ENCODE assay signal across 8 mouse cellular contexts in genomic region chr7:4915669-4916416, GRCm38 (mm10). TPM values are rescaled to one million over a fixed set of nuclear protein-coding genes. Genes with fewer than 3 reads are reported as not detected.
DNase-seq lines count a peak whose midpoint lies in the region; ATAC-seq and TF ChIP-seq lines count a peak whose summit lies in the region.

No protein-coding gene starts in this region.

- no peaks in the 10 kb centered on the region for H3K9me3 ChIP-seq in heart, embryonic 14.5 days (ENCODE audit: control insufficient read depth, low read length)
- H3K9me3 ChIP-seq in G1E (replicated peaks) = peaks cover 6% of the 10 kb centered on the region; the same call in 1 of the 2 replicates
- H3K9me3 ChIP-seq in embryonic facial prominence, embryonic 12.5 days = no peaks in the 10 kb centered on the region

- ATAC-seq in heart, embryonic 14.5 days (ENCODE audit: insufficient number of reproducible peaks, insufficient read depth, low FRiP score, low read depth) = 0 out of 2 replicates have a peak, but pooled peaks have one; percentile 5
- ATAC-seq in G1E (ENCODE audit: extremely low read depth, insufficient number of reproducible peaks, low FRiP score, poor library complexity, severe bottlenecking) = peak; percentile 35
- no peak for ATAC-seq in embryonic facial prominence, embryonic 12.5 days (ENCODE audit: insufficient number of reproducible peaks, insufficient read depth, low FRiP score, low TSS enrichment)
- peak; percentile 22 for ATAC-seq in inflammation-experienced regulatory T-cells, adult 6 months

- TF ChIP-seq CTCF in G1E (IDR thresholded peaks at IDR 0.05; ENCODE audit: low read depth, low read length) = no peak

- no peaks in the 10 kb centered on the region for H3K27me3 ChIP-seq in heart, embryonic 14.5 days (ENCODE audit: control insufficient read depth, insufficient read depth, low read length)
- no peaks in the 10 kb centered on the region; the same call in 1 of the 2 replicates for H3K27me3 ChIP-seq in G1E (ENCODE audit: insufficient read depth, low read length)
- no peaks in the 10 kb centered on the region for H3K27me3 ChIP-seq in embryonic facial prominence, embryonic 12.5 days

- H3K79me2 ChIP-seq in macrophage (ENCODE audit: inconsistent target) = peaks cover 30% of the 10 kb centered on the region

- H3K4me1 ChIP-seq in heart, embryonic 14.5 days (ENCODE audit: control insufficient read depth in 2 of 2, insufficient read depth in 2 of 2, low read length in 2 of 2) = peaks cover 4 to 15% of the 10 kb centered on the region in 2 experiments; a peak in 3 of 4 replicates
- H3K4me1 ChIP-seq in G1E (ENCODE audit: insufficient read depth, low read depth, low read length) = peaks cover 44% of the 10 kb centered on the region
- H3K4me1 ChIP-seq in embryonic facial prominence, embryonic 12.5 days = peaks cover 16% of the 10 kb centered on the region

- H3K4me3 ChIP-seq in heart, embryonic 14.5 days (ENCODE audit: control insufficient read depth in 1 of 2, insufficient read depth in 1 of 2, low read depth in 1 of 2, low read length in 2 of 2) = peak overlapping the region; percentile 64 to 70
- H3K4me3 ChIP-seq in G1E (ENCODE audit: low read depth, low read length) (peak overlapping the region; percentile 74), macrophage (ENCODE audit: inconsistent target) (peak overlapping the region; percentile 72)
- peak overlapping the region; percentile 65 for H3K4me3 ChIP-seq in embryonic facial prominence, embryonic 12.5 days

- no peak for DNase-seq in heart, postnatal 4 days
- no peak for DNase-seq in G1E (ENCODE audit: low spot score)
- peak; percentile 49 for DNase-seq in thymus, postnatal 25 days
- DNase-seq in right cerebral cortex, postnatal 14 days = no peak

- H3K36me3 ChIP-seq in heart, embryonic 14.5 days (ENCODE audit: control insufficient read depth, insufficient read depth, low read length) = peaks cover 39% of the 10 kb centered on the region
- H3K36me3 ChIP-seq in G1E (replicated peaks) (peaks cover 48% of the 10 kb centered on the region), macrophage (ENCODE audit: inconsistent target) (peaks cover 20% of the 10 kb centered on the region; the same call in 1 of the 2 replicates)
- H3K36me3 ChIP-seq in embryonic facial prominence, embryonic 12.5 days = peaks cover 36% of the 10 kb centered on the region

- H3K9ac ChIP-seq in heart, embryonic 14.5 days (ENCODE audit: low read length) = peak overlapping the region; percentile 90
- H3K9ac ChIP-seq in embryonic facial prominence, embryonic 12.5 days = peak overlapping the region; percentile 83

- WGBS in heart, embryonic 14.5 days = 23% methylated on average over 14 of the region's 14 CpGs
- 21% methylated on average over 14 of the region's 14 CpGs for WGBS in embryonic facial prominence, embryonic 12.5 days
- 20% methylated on average over 14 of the region's 14 CpGs for WGBS in macrophage (ENCODE audit: missing documents)

- H3K27ac ChIP-seq in heart, embryonic 14.5 days (replicated peaks in 1 of 2; ENCODE audit: control insufficient read depth in 1 of 2, insufficient read depth in 1 of 2, low read depth in 2 of 2, low read length in 2 of 2) = peak overlapping the region; percentile 68 to 96
- H3K27ac ChIP-seq in embryonic facial prominence, embryonic 12.5 days = peak overlapping the region; percentile 97
- peak overlapping the region; percentile 73 for H3K27ac ChIP-seq in macrophage

- peak overlapping the region; percentile 72 for H3K4me2 ChIP-seq in heart, embryonic 14.5 days (ENCODE audit: low read length)
- H3K4me2 ChIP-seq in embryonic facial prominence, embryonic 12.5 days (replicated peaks) = peak overlapping the region; percentile 81

RNA-seq across cellular contexts. Expression of gene Zfp628, which starts 0.8 kb away (rescaled TPM):
- 2.1 and 3.1 TPM in 2 replicates for polyA plus RNA-seq in heart, embryonic 14.5 days (2014; fragmentation: Nextera tagmentation; extraction: Ambion mirVana)
- total RNA-seq in heart, postnatal 4 days (2021) = 10 to 100 TPM; 14.7 to 16.7 TPM
- total RNA-seq in G1E (2014; fragmentation: Nextera tagmentation) = 13.9 and 15.2 TPM in 2 replicates
- 1.6 and 1.8 TPM in 2 replicates for total RNA-seq in G1E (2017)
- polyA plus RNA-seq in G1E (2012) = 35.7 and 39.5 TPM in 2 replicates
- polyA plus RNA-seq in embryonic facial prominence, embryonic 12.5 days (2016; fragmentation: Nextera tagmentation; extraction: Ambion mirVana) = 4.0 and 4.3 TPM in 2 replicates
- polyA plus RNA-seq in inflammation-experienced regulatory T-cells, adult 6 months (2017; shearing (Covaris generic)) = 1 to 10 TPM in 2 of 3 experiments, under 1 TPM in 1; 0.93 to 1.8 (median 1.6) TPM
- 10 to 100 TPM in 9 of 26 experiments, 1 to 10 TPM in 17; 4.8 to 12.2 (median 8.9) TPM for total RNA-seq in macrophage (2018; cell fraction: chromatin; rRNA removed)
- total RNA-seq in macrophage (2018; cell fraction: cytosol; rRNA removed) = 1 to 10 TPM; 5.0 to 8.7 (median 6.9) TPM
- total RNA-seq in macrophage (2018; cell fraction: nucleus; rRNA removed) = 10 to 100 TPM in 8 of 26 experiments, 1 to 10 TPM in 18; 5.9 to 11.3 (median 9.1) TPM
- 3.1 to 5.6 TPM (median 4.4 TPM) in 3 replicates for polyA plus RNA-seq in macrophage (2018)

RNA-seq across cellular contexts. Expression of gene Nat14, which starts 6.0 kb away (rescaled TPM):
- polyA plus RNA-seq in heart, embryonic 14.5 days (2014; fragmentation: Nextera tagmentation; extraction: Ambion mirVana) = 4.4 and 5.1 TPM in 2 replicates
- 1 to 10 TPM; 3.9 to 6.2 TPM for total RNA-seq in heart, postnatal 4 days (2021)
- total RNA-seq in G1E (2014; fragmentation: Nextera tagmentation) = 2.0 and 3.6 TPM in 2 replicates
- 0.41 and 1.1 TPM in 2 replicates for total RNA-seq in G1E (2017)
- 0.85 and 1.2 TPM in 2 replicates for polyA plus RNA-seq in G1E (2012)
- polyA plus RNA-seq in embryonic facial prominence, embryonic 12.5 days (2016; fragmentation: Nextera tagmentation; extraction: Ambion mirVana) = 5.4 and 7.7 TPM in 2 replicates
- under 1 TPM in 2 of 3 experiments, not detected in 1; 0.34 to 0.44 TPM for polyA plus RNA-seq in inflammation-experienced regulatory T-cells, adult 6 months (2017; shearing (Covaris generic))
- 1 to 10 TPM in 25 of 26 experiments, under 1 TPM in 1; 0.46 to 7.4 (median 3.0) TPM for total RNA-seq in macrophage (2018; cell fraction: chromatin; rRNA removed)
- under 1 TPM; 0.09 to 0.71 (median 0.34) TPM for total RNA-seq in macrophage (2018; cell fraction: cytosol; rRNA removed)
- total RNA-seq in macrophage (2018; cell fraction: nucleus; rRNA removed) = 1 to 10 TPM in 18 of 26 experiments, under 1 TPM in 8; 0.36 to 6.6 (median 1.8) TPM
- polyA plus RNA-seq in macrophage (2018) = 0.15 to 1.1 TPM (median 0.17 TPM) in 3 replicates

RNA-seq across cellular contexts. Expression of gene Gm36210, which starts 9.5 kb away (rescaled TPM):
- 0.20 TPM in 1 of 2 replicates, not detected in the other for polyA plus RNA-seq in heart, embryonic 14.5 days (2014; fragmentation: Nextera tagmentation; extraction: Ambion mirVana)
- total RNA-seq in heart, postnatal 4 days (2021) = not detected
- total RNA-seq in G1E (2014; fragmentation: Nextera tagmentation) (not detected in 2 replicates), G1E (2017) (not detected in 2 replicates)
- polyA plus RNA-seq in G1E (2012) (not detected in 2 replicates), macrophage (2018) (not detected in 3 replicates)
- not detected in 2 replicates for polyA plus RNA-seq in embryonic facial prominence, embryonic 12.5 days (2016; fragmentation: Nextera tagmentation; extraction: Ambion mirVana)
- polyA plus RNA-seq in inflammation-experienced regulatory T-cells, adult 6 months (2017; shearing (Covaris generic)) = not detected
- total RNA-seq in macrophage (2018; cell fraction: chromatin; rRNA removed) = not detected
- not detected for total RNA-seq in macrophage (2018; cell fraction: cytosol; rRNA removed)
- total RNA-seq in macrophage (2018; cell fraction: nucleus; rRNA removed) = not detected

RNA-seq across cellular contexts. Expression of gene Ssc5d, which starts 9.7 kb away (rescaled TPM):
- polyA plus RNA-seq in heart, embryonic 14.5 days (2014; fragmentation: Nextera tagmentation; extraction: Ambion mirVana) = 1.4 and 1.9 TPM in 2 replicates
- total RNA-seq in heart, postnatal 4 days (2021) = 10 to 100 TPM in 1 of 2 experiments, 1 to 10 TPM in 1; 8.7 to 11.1 TPM
- total RNA-seq in G1E (2014; fragmentation: Nextera tagmentation) (0.15 TPM in 1 of 2 replicates, not detected in the other), G1E (2017) (0.05 TPM in 1 of 2 replicates, not detected in the other)
- polyA plus RNA-seq in G1E (2012) (0.02 and 0.08 TPM in 2 replicates), macrophage (2018) (0.13 to 0.33 TPM (median 0.28 TPM) in 3 replicates)
- polyA plus RNA-seq in embryonic facial prominence, embryonic 12.5 days (2016; fragmentation: Nextera tagmentation; extraction: Ambion mirVana) = 1.5 and 1.6 TPM in 2 replicates
- polyA plus RNA-seq in inflammation-experienced regulatory T-cells, adult 6 months (2017; shearing (Covaris generic)) = not detected
- total RNA-seq in macrophage (2018; cell fraction: chromatin; rRNA removed) = 1 to 10 TPM in 8 of 26 experiments, under 1 TPM in 18; 0.16 to 5.4 (median 0.47) TPM
- 1 to 10 TPM in 2 of 26 experiments, under 1 TPM in 24; 0.06 to 1.2 (median 0.36) TPM for total RNA-seq in macrophage (2018; cell fraction: cytosol; rRNA removed)
- 1 to 10 TPM in 15 of 26 experiments, under 1 TPM in 11; 0.18 to 2.9 (median 1.3) TPM for total RNA-seq in macrophage (2018; cell fraction: nucleus; rRNA removed)

RNA-seq across cellular contexts. Expression of gene Isoc2a, which starts 38.9 kb away (rescaled TPM):
- polyA plus RNA-seq in heart, embryonic 14.5 days (2014; fragmentation: Nextera tagmentation; extraction: Ambion mirVana) = 1.1 and 1.5 TPM in 2 replicates
- total RNA-seq in heart, postnatal 4 days (2021) = 10 to 100 TPM; 14.7 to 15.5 TPM
- total RNA-seq in G1E (2014; fragmentation: Nextera tagmentation) (1.9 and 3.4 TPM in 2 replicates), G1E (2017) (7.5 and 10.4 TPM in 2 replicates)
- polyA plus RNA-seq in G1E (2012) (6.3 and 16.2 TPM in 2 replicates), macrophage (2018) (9.6 to 13.3 TPM (median 13.0 TPM) in 3 replicates)
- 0.74 and 0.93 TPM in 2 replicates for polyA plus RNA-seq in embryonic facial prominence, embryonic 12.5 days (2016; fragmentation: Nextera tagmentation; extraction: Ambion mirVana)
- polyA plus RNA-seq in inflammation-experienced regulatory T-cells, adult 6 months (2017; shearing (Covaris generic)) = under 1 TPM; 0.58 to 0.92 (median 0.70) TPM
- 1 to 10 TPM; 2.1 to 8.6 (median 3.8) TPM for total RNA-seq in macrophage (2018; cell fraction: chromatin; rRNA removed)
- total RNA-seq in macrophage (2018; cell fraction: cytosol; rRNA removed) = 10 to 100 TPM in 19 of 26 experiments, 1 to 10 TPM in 7; 8.5 to 16.6 (median 11.6) TPM
- 1 to 10 TPM; 2.6 to 6.7 (median 4.8) TPM for total RNA-seq in macrophage (2018; cell fraction: nucleus; rRNA removed)
